Mouse (Mus musculus) kidney, postnatal 0 days (tissue): Measurements from ENCODE around the gene Map3k11. TPM values are rescaled to one million over a fixed set of nuclear protein-coding genes. Genes with fewer than 3 reads are reported as not detected.
A peak's percentile ranks its signal among the peaks of the same experiment; 100 is the strongest.

ENCODE experiments used
- ATAC-seq: fragments of 200-750 bp; cut with Nextera tagmentation; replicated peaks from 2 replicates; pipeline ENCODE4 v1.8.0; 2017; ENCODE audit warnings: low read depth, moderate number of reproducible peaks, moderate TSS enrichment, moderate library complexity; ENCODE audit not compliant: low FRiP score
- DNase-seq: peaks from one replicate; pipeline ENCODE4 v3.0.0-alpha.2; 2016; ENCODE audit warnings: low spot score
- H3K27ac ChIP-seq: fragments of 300-500 bp; sonication (generic); 2 replicates; pipeline ENCODE4 v1.5.1; 2014; ENCODE audit warnings: mild to moderate bottlenecking
- H3K27me3 ChIP-seq: fragments of 300-500 bp; sonication (generic); 2 replicates; pipeline ENCODE4 v1.6.1; 2014; ENCODE audit warnings: low read length, mixed read lengths; ENCODE audit not compliant: insufficient read depth
- H3K36me3 ChIP-seq: fragments of 300-500 bp; sonication (generic); 2 replicates; pipeline ENCODE4 v1.6.1; 2014; ENCODE audit warnings: low read length, mixed read lengths; ENCODE audit not compliant: insufficient read depth
- H3K4me1 ChIP-seq: fragments of 300-500 bp; sonication (generic); replicated peaks from 2 replicates; pipeline ENCODE4 v1.6.1; 2014; ENCODE audit warnings: antibody characterized with exemption, low read length, mixed read lengths; ENCODE audit not compliant: insufficient read depth
- H3K4me2 ChIP-seq: fragments of 300-500 bp; sonication (generic); 2 replicates; pipeline ENCODE4 v1.6.1; 2014; ENCODE audit warnings: mild to moderate bottlenecking, low read length, moderate library complexity, mixed read lengths
- H3K4me3 ChIP-seq: fragments of 300-500 bp; sonication (generic); replicated peaks from 2 replicates; pipeline ENCODE4 v1.5.1; 2014; ENCODE audit warnings: low read depth, low read length
- H3K9ac ChIP-seq: fragments of 300-500 bp; sonication (generic); 2 replicates; pipeline ENCODE4 v1.6.1; 2014; ENCODE audit warnings: low read depth, low read length
- H3K9me3 ChIP-seq: fragments of 300-500 bp; sonication (generic); replicated peaks from 2 replicates; pipeline ENCODE4 v1.6.1; 2016; ENCODE audit warnings: low read length, inconsistent platforms, mixed read lengths
- CTCF ChIP-seq: IDR thresholded peaks from 2 replicates; pipeline ENCODE4 v1.5.1; 2016; ENCODE audit warnings: antibody characterized with exemption, low read depth, mild to moderate bottlenecking, moderate library complexity
- WGBS: fragments of 180-500 bp; shearing (Covaris S2); extraction: QIAGEN DNeasy Blood & Tissue Kit; methylation state at CpG from one replicate; pipeline ENCODE4 v1.1.7; 2014; 5-methylcytosine and 5-hydroxymethylcytosine counted together
- polyA plus RNA-seq: library from polyadenylated mRNA; unstranded; fragments of >200 nt; fragmentation: Nextera tagmentation; extraction: Ambion mirVana; gene quantifications from 2 replicates; pipeline ENCODE4 v1.2.1, GENCODE M21; 2015

The Map3k11 gene
- polyA plus RNA-seq, 1 experiment from 2014 or later, result 39.8 TPM

- H3K4me1 ChIP-seq, result peaks cover 41% of the 10 kb centered on the region
- H3K4me3 ChIP-seq, result peak overlapping the region; percentile 85; the same call in 1 of the 2 replicates
- TF ChIP-seq CTCF, result no peak
- WGBS, result 65% methylated on average over 15 of the region's 15 CpGs
- ATAC-seq (no peak), DNase-seq (no peak)
- H3K4me2 ChIP-seq, result peak overlapping the region; percentile 70
- no peaks in the 10 kb centered on the region for H3K9me3 ChIP-seq
- H3K27ac ChIP-seq, result peak overlapping the region; percentile 67
- H3K27me3 ChIP-seq, result no peaks in the 10 kb centered on the region
- H3K9ac ChIP-seq, result peak overlapping the region; percentile 24; the same call in 1 of the 2 replicates
- H3K36me3 ChIP-seq, result no peaks in the 10 kb centered on the region
Measured at GRCm38 (mm10) chr19:5726961-5727578, 38.5 kb downstream of the Map3k11 start.

- H3K4me3 ChIP-seq, result peak overlapping the region; percentile 85; the same call in 1 of the 2 replicates
- DNase-seq, result peak; percentile 91
- H3K4me1 ChIP-seq, result peaks cover 41% of the 10 kb centered on the region
- peak overlapping the region; percentile 70 for H3K4me2 ChIP-seq
- H3K27ac ChIP-seq, result peak overlapping the region; percentile 67
- peak overlapping the region; percentile 24; the same call in 1 of the 2 replicates for H3K9ac ChIP-seq
- peak; percentile 99 for TF ChIP-seq CTCF
- WGBS, result 3% methylated on average over 14 of the region's 14 CpGs
- H3K36me3 ChIP-seq, result no peaks in the 10 kb centered on the region
- ATAC-seq, result no peak
- no peaks in the 10 kb centered on the region for H3K27me3 ChIP-seq
- H3K9me3 ChIP-seq, result no peaks in the 10 kb centered on the region
Measured at GRCm38 (mm10) chr19:5727701-5728100, 39.2 kb downstream of the Map3k11 start.

DNA sequence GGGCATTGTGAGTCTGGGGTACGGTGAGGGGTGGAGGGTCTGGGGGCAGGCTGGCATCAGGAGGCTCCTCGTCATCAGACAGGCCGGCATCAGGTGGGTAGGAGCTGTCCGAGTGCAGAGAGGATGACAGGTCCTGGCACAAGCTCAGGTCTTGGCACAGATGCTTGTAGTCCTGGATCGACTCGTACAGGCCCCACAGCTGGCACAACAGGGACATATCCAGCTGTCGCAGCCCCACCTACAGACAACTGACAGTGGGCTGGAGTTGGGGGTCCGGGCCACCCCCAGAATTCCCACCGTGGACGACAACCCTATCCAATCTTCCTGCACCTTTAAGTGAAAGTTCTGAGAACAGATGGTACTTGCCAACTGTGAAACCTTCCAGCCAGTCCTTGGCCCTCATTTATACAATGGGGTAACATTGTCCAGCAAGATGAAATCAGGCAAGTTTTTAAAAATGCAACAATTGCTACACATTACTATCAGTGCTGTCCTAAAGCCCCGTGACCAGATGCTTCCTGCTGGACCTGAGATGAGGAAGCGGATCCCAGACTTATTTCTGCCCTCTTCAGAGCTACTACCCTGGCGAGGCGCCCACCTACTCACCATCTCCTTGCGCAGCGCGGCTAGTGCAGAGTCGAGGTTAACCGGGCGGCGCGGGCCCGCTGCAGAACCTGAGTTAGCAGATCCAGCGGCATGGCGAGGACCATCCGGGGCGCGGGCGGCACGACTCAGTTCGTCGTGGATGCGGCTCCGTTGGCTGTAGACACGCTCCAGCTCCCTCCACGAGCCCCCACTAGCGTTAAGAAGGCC, 40.3 kb downstream of the Map3k11 start:
- peak overlapping the region; percentile 92 for H3K9ac ChIP-seq
- no peak for TF ChIP-seq CTCF
- peak overlapping the region; percentile 85 for H3K4me3 ChIP-seq
- 7% methylated on average over 37 of the region's 37 CpGs for WGBS
- peak overlapping the region; percentile 70 for H3K4me2 ChIP-seq
- H3K36me3 ChIP-seq, result no peaks in the 10 kb centered on the region
- peaks cover 41% of the 10 kb centered on the region for H3K4me1 ChIP-seq
- H3K27ac ChIP-seq, result peak overlapping the region; percentile 84
- DNase-seq (peak; percentile 71), ATAC-seq (0 out of 2 replicates have a peak, but pooled peaks have one; percentile 9)
- no peaks in the 10 kb centered on the region for H3K9me3 ChIP-seq
- no peaks in the 10 kb centered on the region for H3K27me3 ChIP-seq

GRCm38 (mm10) chr19:5729444-5729815, 40.9 kb downstream of the Map3k11 start, which contains the start of gene Fam89b:
TSS of gene Fam89b (minus strand) at chr19:5729653.
- Histone ChIP-seq H3K4me1 (peaks cover 41% of the 10 kb centered on the region), H3K9me3 (no peaks in the 10 kb centered on the region), H3K27me3 (no peaks in the 10 kb centered on the region), H3K36me3 (no peaks in the 10 kb centered on the region), H3K27ac (peak within 1 kb of the TSS; percentile 84), H3K4me2 (peak within 1 kb of the TSS; percentile 70), H3K4me3 (peak within 1 kb of the TSS; percentile 85), H3K9ac (peak within 1 kb of the TSS; percentile 92)
- WGBS, result under 1% methylated on average over 34 of the region's 37 CpGs
- no peak for TF ChIP-seq CTCF
- DNase-seq, result peak; percentile 95
- ATAC-seq, result peak; percentile 53

GRCm38 (mm10) chr19:5730314-5731186, 42.0 kb downstream of the Map3k11 start:
- ATAC-seq (no peak), DNase-seq (no peak)
- H3K36me3 ChIP-seq, result no peaks in the 10 kb centered on the region
- H3K9ac ChIP-seq, result peak overlapping the region; percentile 69; the same call in 1 of the 2 replicates
- TF ChIP-seq CTCF, result no peak
- no peaks in the 10 kb centered on the region for H3K27me3 ChIP-seq
- peaks cover 35% of the 10 kb centered on the region for H3K4me1 ChIP-seq
- H3K4me2 ChIP-seq, result peak overlapping the region; percentile 95
- H3K9me3 ChIP-seq, result no peaks in the 10 kb centered on the region
- peak overlapping the region; percentile 66 for H3K4me3 ChIP-seq
- WGBS, result 77% methylated on average over 29 of the region's 29 CpGs
- H3K27ac ChIP-seq, result no peak overlapping the region
